Mouse (Mus musculus) olfactory bulb, adult 2 months (tissue): ENCODE measurements around the gene Fstl1.

Source experiments
- CTCF ChIP-seq: fragments of 200-500 bp; IDR thresholded peaks from 2 replicates; pipeline ENCODE4 v1.5.1; 2012; ENCODE audit warnings: low read depth, mild to moderate bottlenecking, low read length, moderate library complexity; ENCODE audit not compliant: insufficient read depth
- POLR2A ChIP-seq: fragments of 200-500 bp; IDR thresholded peaks from 2 replicates; pipeline ENCODE4 v1.6.1; 2012; ENCODE audit warnings: mild to moderate bottlenecking, low read depth, low read length, moderate library complexity; ENCODE audit not compliant: insufficient read depth

DNA sequence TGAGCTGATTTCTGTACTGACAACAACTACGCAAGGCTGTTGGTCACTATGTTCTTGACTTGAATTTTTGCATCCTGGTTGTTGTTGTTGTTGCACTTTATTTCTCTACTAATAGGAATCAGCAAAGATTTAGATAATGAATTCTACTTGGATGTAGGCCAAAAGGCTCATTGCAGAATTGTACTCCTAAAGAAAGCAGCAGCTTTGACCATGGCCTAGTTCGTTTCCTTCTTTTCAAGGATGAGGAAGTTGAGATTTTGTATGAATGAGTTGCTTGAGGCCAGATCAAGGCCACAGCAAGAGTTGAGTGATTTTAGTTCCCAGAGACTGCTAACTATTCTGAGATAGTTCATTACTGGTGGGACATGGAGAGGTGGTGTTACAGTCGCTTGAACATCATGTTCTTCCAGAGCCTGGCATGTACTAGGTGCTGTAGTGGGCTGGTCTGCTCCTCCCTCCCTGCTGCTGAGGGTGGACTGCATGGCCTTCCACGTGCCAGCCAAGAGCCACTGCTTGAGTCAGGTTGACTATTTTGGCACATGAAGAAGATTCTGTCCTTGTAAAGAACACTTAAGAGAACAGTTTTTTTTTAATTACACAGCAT is 94.5 kb downstream of the Fstl1 start:
- TF ChIP-seq CTCF (no peak), POLR2A (no peak)
